Mouse (Mus musculus) gastrocnemius, postnatal 14 days (tissue): Measurements from ENCODE around the gene Snrnp27. TPM values are rescaled to one million over a fixed set of nuclear protein-coding genes. Genes with fewer than 3 reads are reported as not detected.

ENCODE experiments used
- DNase-seq: peaks from one replicate; pipeline ENCODE4 v3.0.0; 2021; ENCODE audit warnings: mixed read lengths
- intact Hi-C: fragments of 180-260 bp; cut with DNase I; formaldehyde crosslinking; loops from one replicate; pipeline ENCODE4 v1.15.1; 2025; ENCODE audit warnings: low total_unique reads
- total RNA-seq, 2 experiments: library from RNA; stranded (reverse); gene quantifications; 2 replicates each; pipeline ENCODE4 v1.2.3; 2021

Snrnp27 gene
- total RNA-seq, 2 experiments from 2014 or later: 67.5 to 78.2 TPM

- DNase-seq: no peak
- intact Hi-C loops: no loop called here
Observed at GRCm38 (mm10) chr6:86627946-86628345, 56.4 kb downstream of the Snrnp27 start, which contains the start of gene Asprv1. Asprv1 (plus strand) TSS chr6:86628164.

Other genes starting within 250 kb of the Snrnp27 start
- gene C87436, start 246.1 kb downstream of the Snrnp27 start, total RNA-seq: 1 to 10 TPM; 6.4 to 7.8 TPM
- gene Pcbp1, start 158.2 kb downstream of the Snrnp27 start, total RNA-seq: 100 to 1,000 TPM; 128 to 164 TPM
- under 1 TPM in 1 of 2 experiments, not detected in 1; 0.13 TPM for gene Asprv1, start 56.4 kb downstream of the Snrnp27 start, total RNA-seq
- gene Mxd1, start 15.4 kb downstream of the Snrnp27 start, total RNA-seq: 1 to 10 TPM; 3.9 to 4.0 TPM
- gene Gmcl1, start 48.9 kb upstream of the Snrnp27 start, total RNA-seq: 1 to 10 TPM; 3.4 to 3.8 TPM
- 10 to 100 TPM; 20.4 to 23.1 TPM for gene Anxa4, start 109.1 kb upstream of the Snrnp27 start, total RNA-seq
- gene Aak1, start 165.0 kb upstream of the Snrnp27 start, total RNA-seq: 10 to 100 TPM; 27.8 to 30.8 TPM